Mouse (Mus musculus) limb, embryonic 12.5 days (tissue): ENCODE measurements around the gene Adamts12. TPM values are rescaled to one million over a fixed set of nuclear protein-coding genes. Genes with fewer than 3 reads are reported as not detected.

Experiments used
- ATAC-seq: fragments of 200-750 bp; cut with Nextera tagmentation; 2 replicates; pipeline ENCODE4 v1.8.0; 2017; ENCODE audit warnings: low read depth, moderate TSS enrichment; ENCODE audit not compliant: insufficient number of reproducible peaks, insufficient read depth, low FRiP score, low TSS enrichment
- H3K27ac ChIP-seq: fragments of 300-500 bp; sonication (generic); 2 replicates; pipeline ENCODE4 v1.5.1; 2016; ENCODE audit warnings: mild to moderate bottlenecking, moderate library complexity
- H3K27me3 ChIP-seq: fragments of 300-500 bp; sonication (generic); 2 replicates; pipeline ENCODE4 v1.6.1; 2016; ENCODE audit warnings: mild to moderate bottlenecking, moderate library complexity
- H3K36me3 ChIP-seq: fragments of 300-500 bp; sonication (generic); 2 replicates; pipeline ENCODE4 v1.6.1; 2016; ENCODE audit warnings: mild to moderate bottlenecking, moderate library complexity
- H3K4me1 ChIP-seq: fragments of 300-500 bp; sonication (generic); replicated peaks from 2 replicates; pipeline ENCODE4 v1.6.1; 2016
- H3K4me2 ChIP-seq: fragments of 300-500 bp; sonication (generic); 2 replicates; pipeline ENCODE4 v1.6.1; 2016; ENCODE audit warnings: mild to moderate bottlenecking, moderate library complexity
- H3K4me3 ChIP-seq: fragments of 300-500 bp; sonication (generic); replicated peaks from 2 replicates; pipeline ENCODE4 v1.5.1; 2016; ENCODE audit warnings: mild to moderate bottlenecking
- H3K9ac ChIP-seq: fragments of 300-500 bp; sonication (generic); replicated peaks from 2 replicates; pipeline ENCODE4 v1.6.1; 2016; ENCODE audit warnings: mild to moderate bottlenecking, moderate library complexity
- H3K9me3 ChIP-seq: fragments of 300-500 bp; sonication (generic); 2 replicates; pipeline ENCODE4 v1.6.1; 2016; ENCODE audit warnings: mild to moderate bottlenecking, moderate library complexity
- WGBS: fragments of 180-500 bp; shearing (Covaris S2); methylation state at CpG from one replicate; pipeline ENCODE4 v1.1.7; 2016; 5-methylcytosine and 5-hydroxymethylcytosine counted together
- polyA plus RNA-seq: library from polyadenylated mRNA; unstranded; fragments of >200 nt; fragmentation: Nextera tagmentation; extraction: Ambion mirVana; gene quantifications from 2 replicates; pipeline ENCODE4 v1.2.1, GENCODE M21; 2016

Adamts12 gene
- polyA plus RNA-seq, 1 experiment from 2014 or later, result 2.1 TPM

- 84% methylated on average over 8 of the region's 8 CpGs for WGBS
- Histone ChIP-seq H3K4me1 (no peaks in the 10 kb centered on the region), H3K4me2 (no peak overlapping the region), H3K9ac (no peak overlapping the region), H3K27me3 (no peaks in the 10 kb centered on the region), H3K36me3 (peaks cover 21% of the 10 kb centered on the region), H3K27ac (no peak overlapping the region), H3K4me3 (no peak overlapping the region), H3K9me3 (no peaks in the 10 kb centered on the region)
- ATAC-seq, result no peak
These were observed 315.0 kb downstream of the Adamts12 start for GRCm38 (mm10) chr15:11379431-11380086.

- 49% methylated on average over 8 of the region's 8 CpGs for WGBS
- Histone ChIP-seq H3K36me3 (peaks cover 26% of the 10 kb centered on the region), H3K4me3 (no peak overlapping the region), H3K9me3 (no peaks in the 10 kb centered on the region), H3K4me1 (no peaks in the 10 kb centered on the region), H3K9ac (no peak overlapping the region), H3K4me2 (no peak overlapping the region), H3K27ac (no peak overlapping the region), H3K27me3 (no peaks in the 10 kb centered on the region)
- ATAC-seq, result no peak
These were observed 315.5 kb downstream of the Adamts12 start for GRCm38 (mm10) chr15:11380087-11380530.

GRCm38 (mm10) chr15:11380616-11381015 lies 316.0 kb downstream of the Adamts12 start:
- 84% methylated on average over 8 of the region's 8 CpGs for WGBS
- ATAC-seq, result no peak
- Histone ChIP-seq H3K9me3 (no peaks in the 10 kb centered on the region), H3K36me3 (peaks cover 31% of the 10 kb centered on the region), H3K4me1 (no peaks in the 10 kb centered on the region), H3K27me3 (no peaks in the 10 kb centered on the region), H3K4me2 (no peak overlapping the region), H3K4me3 (no peak overlapping the region), H3K9ac (no peak overlapping the region), H3K27ac (no peak overlapping the region)

GRCm38 (mm10) chr15:11382585-11382984 lies 318.0 kb downstream of the Adamts12 start:
- H3K27ac ChIP-seq, result no peak overlapping the region
- H3K4me3 ChIP-seq, result no peak overlapping the region
- ATAC-seq, result no peak
- WGBS, result 90% methylated on average over 12 of the region's 12 CpGs
- no peak overlapping the region for H3K4me2 ChIP-seq
- no peaks in the 10 kb centered on the region for H3K4me1 ChIP-seq
- H3K27me3 ChIP-seq, result no peaks in the 10 kb centered on the region
- H3K36me3 ChIP-seq, result peaks cover 51% of the 10 kb centered on the region
- no peaks in the 10 kb centered on the region for H3K9me3 ChIP-seq
- no peak overlapping the region for H3K9ac ChIP-seq

GRCm38 (mm10) chr15:11383796-11384195 lies 319.2 kb downstream of the Adamts12 start:
- H3K4me3 ChIP-seq, result no peak overlapping the region
- no peak overlapping the region for H3K27ac ChIP-seq
- H3K27me3 ChIP-seq, result no peaks in the 10 kb centered on the region
- peaks cover 63% of the 10 kb centered on the region for H3K36me3 ChIP-seq
- H3K9ac ChIP-seq, result no peak overlapping the region
- WGBS, result 97% methylated on average over 21 of the region's 21 CpGs
- H3K4me2 ChIP-seq, result no peak overlapping the region
- H3K9me3 ChIP-seq, result no peaks in the 10 kb centered on the region
- no peak for ATAC-seq
- H3K4me1 ChIP-seq, result no peaks in the 10 kb centered on the region

GRCm38 (mm10) chr15:11392903-11393302 lies 328.3 kb downstream of the Adamts12 start:
- no peak for ATAC-seq
- Histone ChIP-seq H3K27ac (no peak overlapping the region), H3K4me3 (no peak overlapping the region), H3K9me3 (no peaks in the 10 kb centered on the region), H3K4me2 (no peak overlapping the region), H3K27me3 (no peaks in the 10 kb centered on the region), H3K4me1 (peaks cover 4% of the 10 kb centered on the region; the same call in 1 of the 2 replicates), H3K9ac (no peak overlapping the region), H3K36me3 (peaks cover 88% of the 10 kb centered on the region)
- WGBS, result 92% methylated on average over 16 of the region's 16 CpGs

- peaks cover 14% of the 10 kb centered on the region for H3K4me1 ChIP-seq
- no peak overlapping the region for H3K27ac ChIP-seq
- H3K9ac ChIP-seq, result no peak overlapping the region
- H3K4me3 ChIP-seq, result no peak overlapping the region
- no peaks in the 10 kb centered on the region for H3K9me3 ChIP-seq
- H3K36me3 ChIP-seq, result peaks cover 53% of the 10 kb centered on the region
- ATAC-seq, result no peak
- no peaks in the 10 kb centered on the region for H3K27me3 ChIP-seq
- WGBS, result 87% methylated on average over 6 of the region's 6 CpGs
- no peak overlapping the region for H3K4me2 ChIP-seq
These were observed 331.8 kb downstream of the Adamts12 start for GRCm38 (mm10) chr15:11396421-11396820.

Other genes with a start within 250 kb of the Adamts12 start
- 7.4 and 8.6 TPM in 2 replicates for gene C1qtnf3, start 112.5 kb upstream of the Adamts12 start, polyA plus RNA-seq
- 14.9 and 17.9 TPM in 2 replicates for gene Amacr, start 83.0 kb upstream of the Adamts12 start, polyA plus RNA-seq
- 0.09 and 0.15 TPM in 2 replicates for gene Slc45a2, start 64.1 kb upstream of the Adamts12 start, polyA plus RNA-seq
- 0.99 and 1.2 TPM in 2 replicates for gene Rxfp3, start 26.8 kb upstream of the Adamts12 start, polyA plus RNA-seq